Mouse (Mus musculus): Measurements from ENCODE around the gene Lef1. TPM values are rescaled to one million over a fixed set of nuclear protein-coding genes. Genes with fewer than 3 reads are reported as not detected.

Lef1 gene
- total RNA-seq, 2 experiments from 2014 or later: 6.6 to 7.9 TPM

GRCm38 (mm10) chr3:131138797-131139196 lies 28.5 kb downstream of the Lef1 start:
- intact Hi-C loops (cut with DNase I): no loop called here
- no peak for DNase-seq

GRCm38 (mm10) chr3:131139345-131140090 lies 29.2 kb downstream of the Lef1 start:
- no peak for DNase-seq
- intact Hi-C loops (cut with DNase I): no loop called here

- DNase-seq: no peak
- intact Hi-C loops (cut with DNase I): no loop called here
These were observed 29.8 kb downstream of the Lef1 start for GRCm38 (mm10) chr3:131140091-131140462.

GRCm38 (mm10) chr3:131141546-131141945 lies 31.3 kb downstream of the Lef1 start:
- DNase-seq: no peak
- intact Hi-C loops (cut with DNase I): no loop called here

GRCm38 (mm10) chr3:131144250-131144649 lies 34.0 kb downstream of the Lef1 start:
- DNase-seq: no peak
- intact Hi-C loops (cut with DNase I): no loop called here

- intact Hi-C loops (cut with DNase I): no loop called here
- DNase-seq: no peak
These were observed 42.6 kb downstream of the Lef1 start for GRCm38 (mm10) chr3:131152921-131153320.

GRCm38 (mm10) chr3:131153896-131154295 lies 43.6 kb downstream of the Lef1 start:
- DNase-seq: no peak
- intact Hi-C loops (cut with DNase I): no loop called here

- no peak for DNase-seq
- intact Hi-C loops (cut with DNase I): no loop called here
These were observed 44.3 kb downstream of the Lef1 start for GRCm38 (mm10) chr3:131154576-131154975.

- DNase-seq: no peak
- intact Hi-C loops (cut with DNase I): no loop called here
These were observed 44.8 kb downstream of the Lef1 start for GRCm38 (mm10) chr3:131155066-131155465.

- intact Hi-C loops (cut with DNase I): no loop called here
These were observed 45.4 kb downstream of the Lef1 start for GRCm38 (mm10) chr3:131155657-131156056.

GRCm38 (mm10) chr3:131156377-131156776 lies 46.1 kb downstream of the Lef1 start:
- no peak for DNase-seq
- intact Hi-C loops (cut with DNase I): no loop called here

More at GRCm38 (mm10) chr3:131155657-131156056, 45.4 kb downstream of the Lef1 start:
- DNase-seq: no peak

GRCm38 (mm10) chr3:131157471-131157870 lies 47.2 kb downstream of the Lef1 start:
- no peak for DNase-seq
- intact Hi-C loops (cut with DNase I): no loop called here

- intact Hi-C loops (cut with DNase I): no loop called here
- DNase-seq: no peak
These were observed 49.0 kb downstream of the Lef1 start for GRCm38 (mm10) chr3:131159204-131159760.

GRCm38 (mm10) chr3:131159881-131160615 lies 49.8 kb downstream of the Lef1 start:
- intact Hi-C loops (cut with DNase I): no loop called here

GRCm38 (mm10) chr3:131160921-131161320 lies 50.6 kb downstream of the Lef1 start:
- intact Hi-C loops (cut with DNase I): no loop called here
- DNase-seq: no peak

More at GRCm38 (mm10) chr3:131159881-131160615, 49.8 kb downstream of the Lef1 start:
- DNase-seq: no peak

GRCm38 (mm10) chr3:131167731-131168130 lies 57.5 kb downstream of the Lef1 start:
- intact Hi-C loops (cut with DNase I): no loop called here
- DNase-seq: no peak

- DNase-seq: no peak
- intact Hi-C loops (cut with DNase I): no loop called here
These were observed 58.9 kb downstream of the Lef1 start for GRCm38 (mm10) chr3:131169161-131169560.

- no peak for DNase-seq
- intact Hi-C loops (cut with DNase I): no loop called here
These were observed 59.9 kb downstream of the Lef1 start for GRCm38 (mm10) chr3:131170099-131170643.

- intact Hi-C loops (cut with DNase I): no loop called here
- no peak for DNase-seq
These were observed 61.2 kb downstream of the Lef1 start for GRCm38 (mm10) chr3:131171292-131171960.

- intact Hi-C loops (cut with DNase I): no loop called here
- DNase-seq: no peak
These were observed 62.0 kb downstream of the Lef1 start for GRCm38 (mm10) chr3:131172293-131172692.

GRCm38 (mm10) chr3:131181006-131181405 lies 70.7 kb downstream of the Lef1 start:
- DNase-seq: peak; percentile 25

More at GRCm38 (mm10) chr3:131181006-131181405, 70.7 kb downstream of the Lef1 start:
- intact Hi-C loops (cut with DNase I): no loop called here
